In the genomic region with DNA sequence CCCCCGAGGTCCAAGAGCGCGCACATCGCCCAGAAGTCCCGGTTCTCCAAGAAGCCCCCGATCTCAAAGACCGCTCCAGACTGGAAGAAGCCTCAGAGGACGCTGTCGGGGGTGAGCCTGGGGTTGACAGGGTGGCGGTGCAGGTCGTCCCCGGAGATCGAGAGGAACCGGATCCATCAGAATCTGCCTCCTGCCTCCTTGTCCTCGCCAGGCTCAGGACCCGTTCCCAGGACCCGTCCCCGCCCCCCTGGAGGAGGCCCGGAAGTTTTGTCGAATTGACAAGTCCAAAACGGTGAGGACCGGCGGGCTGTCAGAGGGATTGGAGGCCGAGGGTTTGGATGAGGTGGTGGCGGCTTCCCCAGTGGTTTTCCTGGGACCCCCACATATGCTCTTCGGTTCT, we compare ENCODE assay signal across 1 mouse cellular context.
TF ChIP-seq lines count a peak whose summit lies in the region.

No protein-coding gene starts in this region.

TF ChIP-seq in CH12.LX, 34 proteins besides CTCF, POLR2A, EP300 and RAD21:
- TF ChIP-seq USF2 (conservative IDR thresholded peaks at IDR 0.05; ENCODE audit: low read depth, low read length), result no peak
- no peak for TF ChIP-seq ELF1 (IDR thresholded peaks at IDR 0.05; ENCODE audit: low read depth, low read length)
- TF ChIP-seq MAZ (IDR thresholded peaks at IDR 0.05; ENCODE audit: low read depth, low read length), result no peak
- TF ChIP-seq TBP (conservative IDR thresholded peaks at IDR 0.05; ENCODE audit: low read depth, low read length), result no peak
- TF ChIP-seq BHLHE40 (IDR thresholded peaks at IDR 0.05; ENCODE audit: low read depth, low read length), result no peak
- no peak for TF ChIP-seq MEF2A (IDR thresholded peaks at IDR 0.05; ENCODE audit: borderline replicate concordance, low read depth, low read length)
- TF ChIP-seq NRF1 (IDR thresholded peaks at IDR 0.05; ENCODE audit: low read depth, low read length), result no peak
TF ChIP-seq in CH12.LX: peak in this region for 0.
